Mouse (Mus musculus) C2C12 (cell line): ENCODE data around the gene Dtd1. TPM values are rescaled to one million over a fixed set of nuclear protein-coding genes. Genes with fewer than 3 reads are reported as not detected.

ENCODE experiments used
- H3K27me3 ChIP-seq: one replicate; pipeline ENCODE4 v1.6.1; 2011; ENCODE audit not compliant: control insufficient read depth, insufficient read depth, insufficient read length
- H3K36me3 ChIP-seq: one replicate; pipeline ENCODE4 v1.6.1; 2011; ENCODE audit not compliant: control insufficient read depth, insufficient read depth
- H3K4me3 ChIP-seq: one replicate; pipeline ENCODE4 v1.5.1; 2011; ENCODE audit warnings: mild to moderate bottlenecking, control low read depth; ENCODE audit not compliant: poor library complexity, insufficient read depth, severe bottlenecking
- H3K79me2 ChIP-seq: one replicate; pipeline ENCODE4 v1.6.1; 2011; ENCODE audit not compliant: control insufficient read depth, insufficient read depth
- H3K79me3 ChIP-seq: one replicate; pipeline ENCODE4 v1.6.1; 2011; ENCODE audit warnings: low read depth, control low read depth
- H3ac ChIP-seq: one replicate; pipeline ENCODE3; 2011; ENCODE audit warnings: low read depth; ENCODE audit not compliant: control insufficient read depth, insufficient read length
- CEBPB ChIP-seq: IDR thresholded peaks from one replicate; pipeline ENCODE4 v1.6.1; 2011; ENCODE audit warnings: low read depth, mild to moderate bottlenecking, control low read depth, moderate library complexity
- CTCF ChIP-seq: IDR thresholded peaks from one replicate; pipeline ENCODE4 v1.5.1; 2011; ENCODE audit not compliant: control insufficient read depth, insufficient read depth, insufficient read length
- FOSL1 ChIP-seq: IDR thresholded peaks from one replicate; pipeline ENCODE4 v1.8.0; 2011; ENCODE audit warnings: mild to moderate bottlenecking, low read length; ENCODE audit not compliant: poor library complexity, insufficient read depth, severe bottlenecking
- MAX ChIP-seq: IDR thresholded peaks from one replicate; pipeline ENCODE4 v1.6.1; 2011; ENCODE audit warnings: mild to moderate bottlenecking, control low read depth
- MYOD1 ChIP-seq: IDR thresholded peaks from one replicate; pipeline ENCODE4 v1.6.1; 2011; ENCODE audit warnings: low read depth; ENCODE audit not compliant: control insufficient read depth, insufficient read length
- MYOG ChIP-seq: IDR thresholded peaks from one replicate; pipeline ENCODE4 v1.6.1; 2011; ENCODE audit not compliant: control insufficient read depth, insufficient read length; ENCODE audit errors: extremely low read depth
- USF1 ChIP-seq: IDR thresholded peaks from one replicate; pipeline ENCODE4 v1.6.1; 2011; ENCODE audit warnings: low read depth, mild to moderate bottlenecking, control low read depth, moderate library complexity
- long read RNA-seq, 2 experiments: library from polyadenylated mRNA; unstranded; transcript quantifications; one replicate each; pipeline ENCODE4 v2.0.0; 2019 to 2020
- polyA plus RNA-seq: library from polyadenylated mRNA; unstranded; fragments of >200 nt; fragmentation: generic; extraction: Trizol; gene quantifications from one replicate; pipeline ENCODE4 v1.2.1, GENCODE M21; 2012; ENCODE audit warnings: missing spikeins

The Dtd1 gene
- polyA plus RNA-seq, result 7.1 TPM
- long read RNA-seq, experiment 1, transcript Dtd1-201 (6 exons, 1,350 nt), result major isoform, 20 of 21 reads
- long read RNA-seq, experiment 1, partial matches to known transcripts, result 0 of 21 reads
- long read RNA-seq, experiment 1, other reads (novel, unspliced or antisense), result 1 of 21 reads
- long read RNA-seq, experiment 2, transcript Dtd1-201 (6 exons, 1,350 nt), result major isoform, 11 of 11 reads
- long read RNA-seq, experiment 2, partial matches to known transcripts, result 0 of 11 reads
- long read RNA-seq, experiment 2, other reads (novel, unspliced or antisense), result 0 of 11 reads

DNA sequence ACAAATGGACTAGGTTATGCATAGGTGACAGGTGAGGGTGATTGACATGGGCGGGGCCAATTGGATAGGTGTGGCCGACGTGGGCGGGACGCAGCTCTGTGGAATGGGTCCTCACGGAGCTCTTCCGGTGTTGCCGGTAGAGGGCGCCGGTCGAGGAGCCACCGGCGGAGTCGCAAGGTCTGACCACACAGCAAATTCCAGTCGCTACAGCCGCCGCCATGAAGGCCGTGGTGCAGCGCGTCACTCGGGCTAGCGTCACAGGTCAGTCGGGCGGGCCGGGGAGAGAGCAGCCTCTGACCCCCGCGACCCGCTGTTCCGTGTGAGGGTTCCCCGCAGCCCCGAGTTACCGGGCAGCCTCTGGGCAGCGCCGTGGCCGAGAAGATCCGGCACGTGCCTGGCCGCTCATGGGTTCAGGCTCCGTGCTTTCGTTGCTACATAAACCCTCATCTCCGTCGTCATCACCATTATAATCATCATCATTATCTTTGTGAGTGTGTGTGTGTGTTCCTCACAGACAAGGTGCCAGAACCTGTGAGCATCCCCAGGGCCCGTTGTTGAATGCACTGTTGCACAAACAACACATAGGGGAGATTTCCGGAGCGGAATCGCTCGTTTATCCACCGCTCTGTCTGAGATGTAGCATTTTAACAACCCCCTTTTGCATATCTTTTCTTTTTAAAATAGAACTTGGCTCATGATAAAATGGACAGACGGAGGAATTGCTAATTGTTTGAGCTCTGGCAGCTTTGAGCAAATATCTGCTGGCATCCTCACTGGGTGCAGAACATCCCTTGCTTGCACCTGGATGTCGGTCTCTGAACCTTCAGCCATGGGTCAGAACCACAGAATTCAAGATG lies at the start of gene Dtd1:
TSS of gene Dtd1 (plus strand) at position 67 of the 857 bp plus-strand sequence.
- H3K79me2 ChIP-seq, result no peaks in the 10 kb centered on the region
- TF ChIP-seq USF1 (no peak), CTCF (peak; percentile 82), CEBPB (no peak)
- peaks cover 8% of the 10 kb centered on the region for H3K36me3 ChIP-seq
- H3K79me3 ChIP-seq, result no peaks in the 10 kb centered on the region
- peak within 1 kb of the TSS; percentile 59 for H3ac ChIP-seq
- H3K4me3 ChIP-seq, result peak within 1 kb of the TSS; percentile 59
- no peaks in the 10 kb centered on the region for H3K27me3 ChIP-seq

DNA sequence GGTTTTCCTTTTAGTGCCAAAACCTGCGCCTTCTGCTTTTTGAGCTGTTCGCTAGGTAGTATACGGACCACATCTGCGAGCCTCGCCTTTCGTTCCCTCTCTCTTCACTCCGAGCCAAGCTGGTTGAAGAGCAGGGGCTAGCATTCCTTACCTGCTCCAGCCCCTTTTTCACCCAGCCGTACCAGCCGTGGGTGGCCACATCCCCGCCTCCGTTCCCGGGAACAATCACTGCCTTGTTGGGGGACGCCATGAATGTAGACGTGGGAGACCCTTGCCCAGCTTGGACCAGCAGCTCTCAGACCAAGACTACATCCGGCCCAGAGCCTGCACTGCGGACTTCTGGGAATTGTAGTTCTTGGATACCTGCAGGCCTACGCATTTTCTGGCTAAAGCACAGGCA lies 49.2 kb upstream of the Dtd1 start, which contains the start of gene Rbbp9:
TSS of gene Rbbp9 (minus strand) at position 341 of the 400 bp plus-strand sequence.
- Histone ChIP-seq H3K36me3 (no peaks in the 10 kb centered on the region), H3K4me3 (peak within 1 kb of the TSS; percentile 47), H3K27me3 (no peaks in the 10 kb centered on the region), H3ac (peak within 1 kb of the TSS; percentile 99), H3K79me3 (no peaks in the 10 kb centered on the region), H3K79me2 (no peaks in the 10 kb centered on the region)
- TF ChIP-seq FOSL1, result no peak
- TF ChIP-seq CTCF, result no peak
- TF ChIP-seq MYOG, result no peak
- no peak for TF ChIP-seq MYOD1
- no peak for TF ChIP-seq MAX
- no peak for TF ChIP-seq USF1
- no peak for TF ChIP-seq CEBPB

DNA sequence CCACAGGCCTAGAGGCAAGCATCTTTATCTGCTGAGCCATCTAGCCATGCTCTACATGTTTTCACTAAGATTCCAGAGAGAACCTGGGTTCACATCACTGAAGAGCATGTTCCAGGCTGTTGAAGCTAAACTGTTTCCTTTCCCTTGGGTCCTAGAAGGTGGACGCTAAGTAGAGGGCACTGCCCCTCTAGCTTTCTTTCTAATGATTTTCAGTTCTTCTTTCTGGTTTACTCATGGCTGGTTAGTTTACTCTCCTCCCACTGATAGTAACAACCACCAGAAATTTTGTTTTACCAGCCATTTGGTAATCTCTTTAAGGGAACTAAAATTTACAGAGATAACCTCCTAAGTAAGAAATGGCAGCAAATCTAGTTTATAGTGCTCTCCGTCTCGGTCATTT lies 45.8 kb upstream of the Dtd1 start:
- Histone ChIP-seq H3K79me3 (peaks cover 11% of the 10 kb centered on the region), H3K36me3 (no peaks in the 10 kb centered on the region), H3K4me3 (no peak overlapping the region), H3K27me3 (no peaks in the 10 kb centered on the region), H3ac (no peak overlapping the region), H3K79me2 (peaks cover 28% of the 10 kb centered on the region)
- TF ChIP-seq MAX (no peak), MYOG (no peak), USF1 (no peak), FOSL1 (no peak), CEBPB (no peak), CTCF (no peak), MYOD1 (no peak)

DNA sequence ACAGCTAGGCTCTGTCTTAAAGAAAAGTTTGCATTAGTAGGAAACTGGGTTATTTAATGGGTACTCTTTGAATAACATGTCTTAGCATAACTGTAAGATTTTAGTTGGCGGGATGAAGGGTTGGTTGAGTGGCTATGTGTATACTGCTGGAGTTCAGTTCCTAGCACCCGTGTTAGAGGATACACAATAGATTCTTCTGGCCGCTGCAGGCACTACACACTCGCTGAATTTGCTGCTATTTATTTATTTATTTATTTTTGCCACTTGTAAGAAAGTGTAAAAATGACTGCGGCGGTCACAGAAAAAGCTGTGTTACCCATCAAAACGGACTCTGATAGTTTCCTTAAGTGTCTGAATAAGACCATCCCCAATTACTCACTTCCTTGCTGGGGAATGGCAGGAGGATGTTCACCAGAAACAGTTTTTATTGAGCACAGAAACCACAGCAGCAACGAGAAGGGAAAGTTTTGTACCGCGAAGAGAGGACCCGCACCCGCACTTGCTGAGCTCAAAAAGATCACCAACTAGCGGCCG lies 44.3 kb upstream of the Dtd1 start:
- no peak for TF ChIP-seq FOSL1
- H3K4me3 ChIP-seq, result peak overlapping the region; percentile 90
- H3K79me2 ChIP-seq, result peaks cover 31% of the 10 kb centered on the region
- no peaks in the 10 kb centered on the region for H3K27me3 ChIP-seq
- H3ac ChIP-seq, result peak overlapping the region; percentile 59
- peaks cover 15% of the 10 kb centered on the region for H3K79me3 ChIP-seq
- H3K36me3 ChIP-seq, result no peaks in the 10 kb centered on the region

GRCm38 (mm10) chr2:144555820-144556552 lies 43.7 kb upstream of the Dtd1 start, which contains the start of gene Sec23b:
Gene Sec23b, plus strand, starts transcription at chr2:144556229.
- peaks cover 31% of the 10 kb centered on the region for H3K79me2 ChIP-seq
- peaks cover 15% of the 10 kb centered on the region for H3K79me3 ChIP-seq
- TF ChIP-seq FOSL1, result no peak
- TF ChIP-seq MYOG, result no peak
- no peak for TF ChIP-seq USF1
- TF ChIP-seq CEBPB, result no peak
- TF ChIP-seq MYOD1, result no peak
- no peak for TF ChIP-seq MAX
- no peak for TF ChIP-seq CTCF

More at GRCm38 (mm10) chr2:144555820-144556552, 43.7 kb upstream of the Dtd1 start, which contains the start of gene Sec23b:
- Histone ChIP-seq H3K27me3 (no peaks in the 10 kb centered on the region), H3ac (peak within 1 kb of the TSS; percentile 60), H3K4me3 (peak within 1 kb of the TSS; percentile 90), H3K36me3 (no peaks in the 10 kb centered on the region)
